Mouse (Mus musculus) gastrocnemius, postnatal 14 days (tissue): ENCODE results near the gene Ceacam9. TPM values are rescaled to one million over a fixed set of nuclear protein-coding genes. Genes with fewer than 3 reads are reported as not detected.
A peak's percentile ranks its signal among the peaks of the same experiment; 100 is the strongest.

ENCODE experiments used
- DNase-seq: peaks from one replicate; pipeline ENCODE4 v3.0.0; 2021; ENCODE audit warnings: mixed read lengths
- intact Hi-C: fragments of 180-260 bp; cut with DNase I; formaldehyde crosslinking; loops from one replicate; pipeline ENCODE4 v1.15.1; 2025; ENCODE audit warnings: low total_unique reads
- total RNA-seq, 2 experiments: library from RNA; stranded (reverse); gene quantifications; 2 replicates each; pipeline ENCODE4 v1.2.3; 2021

Gene Ceacam9
- total RNA-seq, 2 experiments from 2014 or later, result not detected

GRCm38 (mm10) chr7:16737606-16738072, 15.9 kb downstream of the Ceacam9 start:
- intact Hi-C loops, result no loop called here
- no peak for DNase-seq

GRCm38 (mm10) chr7:16738073-16738696, 16.5 kb downstream of the Ceacam9 start, which contains the start of gene Ap2s1:
Gene Ap2s1 (plus strand): TSS chr7:16738410.
- DNase-seq, result peak; percentile 95

GRCm38 (mm10) chr7:16739056-16739604, 17.4 kb downstream of the Ceacam9 start:
- intact Hi-C loops, result no loop called here
- DNase-seq, result no peak

More at GRCm38 (mm10) chr7:16738073-16738696, 16.5 kb downstream of the Ceacam9 start, which contains the start of gene Ap2s1:
- intact Hi-C loops, result no loop called here

- intact Hi-C loops, result no loop called here
- DNase-seq, result no peak
These were observed 23.6 kb downstream of the Ceacam9 start for GRCm38 (mm10) chr7:16745373-16745772.

GRCm38 (mm10) chr7:16746093-16746492, 24.4 kb downstream of the Ceacam9 start:
- intact Hi-C loops, result no loop called here
- no peak for DNase-seq

GRCm38 (mm10) chr7:16747656-16748055, 25.9 kb downstream of the Ceacam9 start:
- intact Hi-C loops, result no loop called here
- DNase-seq, result no peak

GRCm38 (mm10) chr7:16752016-16752415, 30.3 kb downstream of the Ceacam9 start:
- intact Hi-C loops, result no loop called here
- no peak for DNase-seq

- intact Hi-C loops, result no loop called here
- peak; percentile 19 for DNase-seq
These were observed 33.8 kb downstream of the Ceacam9 start for GRCm38 (mm10) chr7:16755362-16756017.

GRCm38 (mm10) chr7:16758872-16759574, 37.3 kb downstream of the Ceacam9 start:
- no peak for DNase-seq
- intact Hi-C loops, result no loop called here

- intact Hi-C loops, result no loop called here
- peak; percentile 80 for DNase-seq
These were observed 38.6 kb downstream of the Ceacam9 start for GRCm38 (mm10) chr7:16760292-16760691.

- intact Hi-C loops, result no loop called here
- DNase-seq, result peak; percentile 86
These were observed 39.3 kb downstream of the Ceacam9 start for GRCm38 (mm10) chr7:16761005-16761481.

GRCm38 (mm10) chr7:16761630-16762029, 39.9 kb downstream of the Ceacam9 start:
- DNase-seq, result no peak
- intact Hi-C loops, result no loop called here

- intact Hi-C loops, result no loop called here
- DNase-seq, result peak; percentile 53
These were observed 41.9 kb downstream of the Ceacam9 start for GRCm38 (mm10) chr7:16763463-16764218.

GRCm38 (mm10) chr7:16766443-16766842, 44.7 kb downstream of the Ceacam9 start:
- intact Hi-C loops, result no loop called here
- no peak for DNase-seq

Other genes with a start within 250 kb of the Ceacam9 start
- not detected for gene Npas1, start 244.2 kb upstream of the Ceacam9 start, total RNA-seq
- gene Arhgap35, start 106.9 kb upstream of the Ceacam9 start, total RNA-seq, result 10 to 100 TPM; 18.8 to 23.1 TPM
- not detected for gene Ceacam15, start 46.2 kb upstream of the Ceacam9 start, total RNA-seq
- gene Ap2s1, start 16.5 kb downstream of the Ceacam9 start, total RNA-seq, result 10 to 100 TPM; 62.5 to 62.9 TPM
- gene Slc1a5, start 59.4 kb downstream of the Ceacam9 start, total RNA-seq, result 10 to 100 TPM; 25.4 to 27.0 TPM
- 10 to 100 TPM; 22.6 to 29.3 TPM for gene Strn4, start 94.0 kb downstream of the Ceacam9 start, total RNA-seq
- 10 to 100 TPM; 24.2 to 25.8 TPM for gene Fkrp, start 94.8 kb downstream of the Ceacam9 start, total RNA-seq
- gene Prkd2, start 121.0 kb downstream of the Ceacam9 start, total RNA-seq, result 10 to 100 TPM in 1 of 2 experiments, 1 to 10 TPM in 1; 8.5 to 11.8 TPM
- gene Dact3, start 153.4 kb downstream of the Ceacam9 start, total RNA-seq, result 1 to 10 TPM; 3.9 to 7.1 TPM
- gene Gng8, start 169.9 kb downstream of the Ceacam9 start, total RNA-seq, result under 1 TPM; 0.47 to 0.66 TPM
- 1 to 10 TPM; 1.6 to 2.6 TPM for gene Ptgir, start 184.6 kb downstream of the Ceacam9 start, total RNA-seq
- gene Calm3, start 202.2 kb downstream of the Ceacam9 start, total RNA-seq, result 100 to 1,000 TPM; 247 to 276 TPM
- 10 to 100 TPM in 1 of 2 experiments, 1 to 10 TPM in 1; 9.2 to 11.8 TPM for gene Pnmal2, start 222.8 kb downstream of the Ceacam9 start, total RNA-seq
- not detected for gene Pnmal1, start 237.8 kb downstream of the Ceacam9 start, total RNA-seq